Mouse (Mus musculus): ENCODE data around the gene Scand1. TPM values are rescaled to one million over a fixed set of nuclear protein-coding genes. Genes with fewer than 3 reads are reported as not detected.

Scand1 gene
- polyA plus RNA-seq, 1 experiment from 2014 or later: 184 TPM

Small RNAs within 50 kb of the gene (microRNA-seq; reads per million reads assigned to microRNA genes)
- gene Gm22759 (ENCODE audit: borderline number of aligned reads): not detected

Other genes starting within 250 kb of the Scand1 start
- gene Spag4, start 247.5 kb downstream of the Scand1 start, polyA plus RNA-seq (2015; fragmentation: Nextera tagmentation; extraction: Ambion mirVana): 0.90 and 0.98 TPM in 2 replicates
- gene Cpne1, start 200.7 kb downstream of the Scand1 start, polyA plus RNA-seq (2015; fragmentation: Nextera tagmentation; extraction: Ambion mirVana): 65.0 and 76.9 TPM in 2 replicates
- gene Rbm12, start 200.7 kb downstream of the Scand1 start, polyA plus RNA-seq (2015; fragmentation: Nextera tagmentation; extraction: Ambion mirVana): 22.0 and 22.8 TPM in 2 replicates
- gene Gm28036, start 185.6 kb downstream of the Scand1 start, polyA plus RNA-seq (2015; fragmentation: Nextera tagmentation; extraction: Ambion mirVana): 13.8 and 14.9 TPM in 2 replicates
- 490 and 536 TPM in 2 replicates for gene Romo1, start 168.7 kb downstream of the Scand1 start, polyA plus RNA-seq (2015; fragmentation: Nextera tagmentation; extraction: Ambion mirVana)
- 51.4 and 51.5 TPM in 2 replicates for gene Nfs1, start 168.5 kb downstream of the Scand1 start, polyA plus RNA-seq (2015; fragmentation: Nextera tagmentation; extraction: Ambion mirVana)
- gene Rbm39, start 132.5 kb downstream of the Scand1 start, polyA plus RNA-seq (2015; fragmentation: Nextera tagmentation; extraction: Ambion mirVana): 783 and 898 TPM in 2 replicates
- gene Phf20, start 116.2 kb downstream of the Scand1 start, polyA plus RNA-seq (2015; fragmentation: Nextera tagmentation; extraction: Ambion mirVana): 56.7 and 62.7 TPM in 2 replicates
- gene Cnbd2, start 405 bp downstream of the Scand1 start, polyA plus RNA-seq (2015; fragmentation: Nextera tagmentation; extraction: Ambion mirVana): 10.3 and 12.2 TPM in 2 replicates
- gene Epb41l1, start 108.2 kb upstream of the Scand1 start, polyA plus RNA-seq (2015; fragmentation: Nextera tagmentation; extraction: Ambion mirVana): 0.21 and 0.38 TPM in 2 replicates
- gene Aar2, start 234.9 kb upstream of the Scand1 start, polyA plus RNA-seq (2015; fragmentation: Nextera tagmentation; extraction: Ambion mirVana): 27.5 and 29.2 TPM in 2 replicates